Mouse (Mus musculus) cortical plate, adult 2 months (tissue): ENCODE results near the gene Prrc2b.

Source experiments
- CTCF ChIP-seq: fragments of 200-500 bp; IDR thresholded peaks from 2 replicates; pipeline ENCODE4 v1.5.1; 2011; ENCODE audit warnings: mild to moderate bottlenecking, control low read depth, low read length; ENCODE audit not compliant: insufficient read depth; ENCODE audit errors: extremely low read depth
- POLR2A ChIP-seq: fragments of 200-500 bp; IDR thresholded peaks from 2 replicates; pipeline ENCODE4 v1.6.1; 2011; ENCODE audit warnings: mild to moderate bottlenecking, low read length, control low read depth; ENCODE audit not compliant: insufficient read depth; ENCODE audit errors: extremely low read depth

- TF ChIP-seq CTCF (no peak), POLR2A (no peak)
These were observed 11.8 kb downstream of the Prrc2b start for GRCm38 (mm10) chr2:32162646-32163045.
